Mouse (Mus musculus) kidney, postnatal 25 days (tissue): ENCODE results near the gene Cdh1.

Experiments used
- DNase-seq, 2 experiments: peaks; one replicate each; pipeline ENCODE4 v3.0.0; 2021; ENCODE audit warnings: mixed read lengths in 2 of 2

Cdh1 gene

DNA sequence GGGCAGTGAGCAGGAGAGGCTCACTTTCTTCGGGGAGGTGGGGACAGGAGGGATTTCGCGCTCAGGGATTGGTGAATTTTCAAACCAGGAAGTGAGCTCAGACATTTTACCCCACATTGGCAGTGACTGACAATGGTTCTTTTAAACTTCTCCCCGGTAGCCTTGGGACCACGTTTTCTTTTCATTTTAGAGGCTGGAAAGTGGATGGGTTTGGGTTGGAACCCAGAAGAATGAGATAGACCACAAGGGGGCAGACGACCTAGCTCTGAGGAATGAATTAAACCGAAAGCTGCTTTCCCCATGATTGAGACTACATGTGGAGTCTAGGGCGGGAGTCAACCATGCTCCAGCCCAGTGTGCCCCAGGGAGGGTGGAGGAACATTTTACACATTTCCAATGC lies 71.7 kb downstream of the Cdh1 start:
- peak; percentile 8 to 10 for DNase-seq

DNA sequence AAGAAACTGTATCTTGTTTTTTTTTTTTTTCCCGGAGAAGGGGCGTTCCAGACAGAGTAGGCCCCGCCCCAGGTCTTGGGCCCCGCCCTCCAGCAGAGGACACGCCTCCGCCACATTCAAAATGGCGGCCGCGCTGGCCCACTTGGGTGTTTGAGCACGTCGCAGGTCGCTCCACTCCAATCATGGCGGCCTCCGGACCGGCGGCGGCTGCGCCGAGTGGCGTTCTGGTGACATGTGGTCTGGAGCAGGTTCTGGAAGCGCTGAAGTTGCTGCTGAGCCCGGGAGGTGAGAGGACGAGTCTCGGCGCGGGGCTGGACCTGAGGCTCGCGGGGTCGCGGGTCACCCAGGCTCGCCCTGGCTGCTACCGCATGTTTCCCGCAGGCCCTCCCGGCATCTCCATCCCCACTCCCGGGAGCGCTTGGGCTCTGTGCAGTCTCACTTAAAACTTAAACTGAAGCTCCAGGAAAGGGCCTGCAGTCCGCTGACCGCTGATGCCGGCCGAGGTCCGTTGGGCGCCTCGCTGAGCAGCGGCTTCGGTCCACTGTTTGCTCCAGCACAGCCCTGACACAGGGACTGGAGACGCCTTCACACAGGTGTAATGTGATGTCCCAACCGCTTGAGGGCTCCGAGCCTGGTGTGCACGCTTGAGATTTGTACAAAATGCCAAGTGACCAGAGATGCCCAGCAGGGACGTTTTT lies 80.0 kb downstream of the Cdh1 start, which contains the start of gene Tango6:
Gene Tango6, plus strand, starts transcription at position 98 of the 698 bp plus-strand sequence.
- peak; percentile 92 to 95 for DNase-seq

DNA sequence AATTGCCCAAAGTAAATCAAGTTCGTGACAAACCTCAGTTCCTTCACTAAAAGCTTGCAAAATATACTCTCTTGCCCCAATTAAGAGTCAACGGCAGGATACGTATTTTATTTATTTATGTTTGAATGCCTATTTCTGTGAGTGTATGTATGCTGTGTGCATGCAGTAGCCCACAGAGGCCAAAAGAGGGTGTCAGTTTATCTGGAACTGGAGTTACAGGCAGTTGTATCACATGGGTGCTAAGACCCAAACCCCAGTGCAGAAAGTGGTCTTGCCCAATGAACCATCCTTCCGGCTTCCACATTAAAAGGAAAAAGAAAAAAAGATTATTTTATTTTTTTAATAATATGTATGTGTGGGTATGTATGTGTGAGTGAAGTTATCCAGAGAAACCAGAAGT lies 81.2 kb downstream of the Cdh1 start:
- DNase-seq: peak in 1 of 2 experiments; percentile 9

DNA sequence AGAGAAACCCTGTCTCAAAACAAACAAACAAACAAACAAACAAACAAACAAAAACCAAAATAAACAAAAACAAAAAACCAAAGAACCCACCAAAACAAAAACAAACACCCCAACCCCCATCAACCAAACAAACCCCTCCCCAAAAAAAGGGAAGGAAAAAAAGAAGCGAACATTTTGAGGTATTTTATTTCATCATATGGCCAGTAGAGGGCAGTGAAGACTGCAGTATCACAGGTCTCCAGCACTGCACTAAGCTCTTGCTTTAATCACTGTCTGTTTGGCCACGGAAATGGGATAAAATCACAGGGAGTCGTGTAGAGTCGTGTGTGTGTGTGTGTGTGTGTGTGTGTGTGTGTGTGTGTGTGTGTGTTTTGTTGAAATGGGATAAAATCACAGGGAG lies 84.3 kb downstream of the Cdh1 start:
- peak in 1 of 2 experiments; percentile 11 for DNase-seq

DNA sequence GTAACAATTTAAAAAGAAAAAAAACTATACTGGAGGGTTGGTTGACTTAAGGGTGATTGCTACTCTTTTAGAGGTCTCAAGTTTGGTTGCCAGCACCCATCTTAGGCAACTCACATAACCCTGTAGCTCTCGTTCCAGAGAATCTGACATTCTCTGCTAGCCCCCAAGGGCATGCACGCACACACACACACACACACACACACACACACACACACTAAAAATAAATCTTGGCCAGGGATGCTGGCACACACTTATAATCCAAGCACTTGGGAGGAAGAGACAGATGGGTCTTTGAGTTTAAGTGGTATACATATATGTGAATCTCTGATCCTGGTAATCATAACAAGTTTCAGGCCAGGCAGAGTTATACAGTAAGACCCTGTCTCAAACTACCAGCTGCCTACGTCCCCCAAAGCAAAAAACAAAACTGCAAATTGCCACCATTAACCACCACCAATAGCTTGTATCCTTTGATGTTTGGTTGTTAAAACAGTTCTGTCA lies 94.6 kb downstream of the Cdh1 start:
- DNase-seq: no peak

DNA sequence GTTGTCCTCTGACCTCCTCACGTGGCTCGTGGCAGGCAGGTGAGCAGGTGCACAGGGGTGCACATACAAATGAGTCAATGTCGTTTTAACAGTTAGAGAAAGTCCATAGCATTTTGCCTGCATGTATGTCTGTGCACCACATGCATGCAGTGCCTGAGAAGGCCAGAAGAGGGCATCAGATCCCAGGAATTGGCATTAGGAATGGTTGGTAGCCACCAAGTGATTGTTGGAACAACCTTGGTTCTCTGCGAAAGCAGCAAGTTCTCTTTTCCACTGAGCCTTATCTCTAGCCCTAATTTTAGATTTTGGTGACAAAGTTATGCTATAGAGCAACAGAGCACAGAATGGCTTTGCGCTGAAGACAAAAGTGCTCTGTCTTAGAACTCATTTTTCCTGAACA lies 96.4 kb downstream of the Cdh1 start:
- DNase-seq: peak; percentile 69 to 83

DNA sequence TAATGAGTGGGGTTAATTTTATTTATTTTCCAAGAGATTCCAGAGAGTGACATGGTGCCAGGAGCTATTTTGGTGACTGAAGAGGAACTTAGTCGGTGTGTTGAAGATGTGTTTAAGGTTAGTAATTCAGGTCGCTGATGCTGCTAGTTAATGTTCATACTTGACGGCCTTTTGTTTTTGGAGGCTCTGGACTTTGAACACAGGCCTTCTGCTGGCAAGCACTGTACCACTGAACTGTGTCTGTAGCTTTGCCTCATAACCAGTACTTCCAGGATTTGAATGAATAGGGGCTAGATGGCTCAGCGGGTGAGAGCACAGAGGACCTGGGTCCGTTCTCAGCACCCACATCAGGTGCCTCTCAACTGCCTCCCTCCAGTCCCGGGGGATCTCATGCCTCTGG lies 97.0 kb downstream of the Cdh1 start:
- DNase-seq: peak; percentile 59 to 65

DNA sequence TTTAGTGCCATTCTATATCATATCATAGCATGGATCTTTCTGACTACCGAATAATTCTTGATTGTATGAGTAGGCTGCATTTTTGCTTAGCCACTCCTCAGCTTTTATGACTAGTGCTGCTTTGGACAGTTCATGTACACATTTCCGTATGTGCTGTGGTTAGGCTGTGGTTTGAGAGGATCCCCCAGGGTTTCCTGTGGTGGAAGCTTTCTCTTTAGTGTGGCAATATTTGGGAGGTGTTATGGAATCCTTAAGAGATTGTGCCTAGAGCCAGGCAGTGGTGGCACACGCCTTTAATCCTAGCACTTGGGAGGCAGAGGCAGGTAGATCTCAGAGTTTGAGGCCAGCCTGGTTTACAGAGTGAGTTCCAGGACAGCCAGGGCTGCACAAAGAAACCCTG lies 98.2 kb downstream of the Cdh1 start:
- DNase-seq: no peak

DNA sequence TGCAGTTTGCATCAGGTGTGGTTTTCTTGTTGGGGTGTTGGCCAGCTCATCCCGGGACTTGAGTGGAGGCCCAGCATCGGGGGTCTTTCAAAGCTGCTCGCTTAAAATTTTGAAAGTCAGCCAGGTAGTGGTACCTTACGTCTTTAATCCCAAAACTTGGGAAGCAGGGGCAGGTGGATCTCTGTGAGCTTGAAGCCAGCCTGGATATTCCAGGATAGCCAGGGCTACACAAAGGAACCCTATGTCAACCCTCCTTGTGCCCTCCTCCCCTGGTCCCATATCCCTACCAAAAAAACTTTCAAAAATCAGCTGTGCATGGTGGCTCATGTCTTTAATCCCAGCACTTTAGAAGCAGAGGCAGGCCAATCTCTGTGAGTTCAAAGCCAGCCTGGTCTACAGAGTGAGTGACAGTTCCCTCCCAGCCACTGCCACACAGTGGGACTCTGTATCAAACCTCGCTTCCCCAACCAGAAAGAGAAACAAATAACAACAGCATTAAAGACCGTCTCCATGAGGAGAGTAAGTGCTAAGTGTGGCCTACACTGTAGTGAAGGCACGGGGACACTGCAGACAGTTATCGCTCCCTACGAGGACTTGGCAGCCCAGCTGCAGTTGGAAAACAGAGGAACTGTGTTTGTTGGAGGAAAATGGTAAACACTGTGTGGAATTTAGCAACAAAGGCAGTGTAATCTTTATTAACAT lies 101.2 kb downstream of the Cdh1 start:
- DNase-seq: no peak

DNA sequence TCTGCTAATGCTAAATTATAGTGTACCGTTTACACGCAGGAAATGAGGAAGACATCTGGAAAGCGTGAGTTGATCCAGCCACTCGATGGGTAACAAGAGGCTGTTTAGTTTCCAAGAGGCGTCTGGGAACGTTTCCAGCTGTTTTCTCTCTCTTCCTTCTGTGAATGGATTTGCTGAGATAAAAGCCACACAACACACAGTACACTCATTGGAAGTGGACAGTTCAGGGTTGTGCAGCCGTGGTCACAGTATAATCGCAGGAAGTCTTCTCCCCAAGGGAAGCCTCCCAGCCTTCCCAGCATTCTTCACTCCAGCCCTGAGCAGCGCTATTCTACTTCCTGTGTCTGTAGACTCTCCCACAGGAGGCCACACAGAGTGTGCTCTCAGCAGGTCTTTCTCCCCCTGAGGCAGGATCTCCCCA lies 101.8 kb downstream of the Cdh1 start:
- peak; percentile 66 to 78 for DNase-seq

DNA sequence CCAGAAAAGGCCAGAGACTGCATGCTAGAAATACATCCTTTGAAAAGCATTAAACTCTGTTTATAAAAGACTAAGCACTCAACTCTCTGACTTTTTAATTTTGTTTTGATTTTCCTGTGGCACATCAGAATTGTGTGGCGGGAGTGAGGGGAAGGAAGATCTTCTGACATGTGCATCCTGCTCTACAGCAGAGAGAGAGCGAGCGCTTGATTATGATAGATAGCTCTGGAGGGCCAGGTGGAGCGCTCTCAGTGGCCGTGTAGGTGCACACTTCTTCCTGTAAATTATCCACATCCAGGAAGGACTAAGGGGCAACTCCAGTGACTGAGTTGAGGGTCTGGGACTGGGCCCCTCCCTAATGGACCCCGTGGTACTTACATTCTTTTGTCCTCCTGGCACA lies 103.0 kb downstream of the Cdh1 start:
- DNase-seq: peak; percentile 29 to 55

DNA sequence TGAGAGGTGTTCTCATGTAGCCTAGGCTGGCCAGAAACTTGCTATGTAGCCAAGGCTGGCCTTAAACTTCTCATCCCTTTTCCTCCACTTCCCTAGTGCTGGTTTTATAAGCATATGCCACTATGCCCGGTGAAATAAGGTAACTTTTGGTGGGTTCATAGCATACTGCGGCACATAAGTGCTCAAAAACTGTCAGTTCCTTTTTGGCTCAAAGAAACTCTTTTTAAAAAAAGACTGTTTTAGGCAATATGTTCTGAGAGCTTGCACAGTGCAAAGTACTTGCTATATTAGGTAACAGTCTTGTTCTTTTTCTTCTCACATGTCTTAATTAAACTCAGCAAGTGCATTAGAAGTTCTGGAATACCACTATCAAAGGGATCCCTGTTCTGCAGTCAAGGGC lies 106.9 kb downstream of the Cdh1 start:
- no peak for DNase-seq

DNA sequence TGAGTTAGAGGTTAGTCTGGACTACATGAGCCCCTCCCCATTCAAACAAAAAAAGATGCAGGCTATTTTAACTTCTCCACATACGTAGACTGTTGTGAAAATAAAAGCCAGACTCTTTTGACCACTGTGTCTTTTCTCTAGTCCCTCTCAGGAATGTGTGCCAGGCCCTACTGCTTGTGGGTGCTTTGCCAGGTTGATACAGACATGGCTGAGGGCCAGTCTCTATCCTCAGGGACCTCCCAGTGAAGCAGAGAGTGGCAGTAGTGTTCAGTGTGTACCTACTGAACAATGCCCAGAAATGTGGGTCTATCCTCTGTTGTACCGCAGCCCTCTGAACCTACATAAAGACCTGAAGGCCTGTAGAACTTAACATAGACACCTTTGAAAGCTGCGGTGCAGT lies 109.3 kb downstream of the Cdh1 start:
- DNase-seq: no peak

DNA sequence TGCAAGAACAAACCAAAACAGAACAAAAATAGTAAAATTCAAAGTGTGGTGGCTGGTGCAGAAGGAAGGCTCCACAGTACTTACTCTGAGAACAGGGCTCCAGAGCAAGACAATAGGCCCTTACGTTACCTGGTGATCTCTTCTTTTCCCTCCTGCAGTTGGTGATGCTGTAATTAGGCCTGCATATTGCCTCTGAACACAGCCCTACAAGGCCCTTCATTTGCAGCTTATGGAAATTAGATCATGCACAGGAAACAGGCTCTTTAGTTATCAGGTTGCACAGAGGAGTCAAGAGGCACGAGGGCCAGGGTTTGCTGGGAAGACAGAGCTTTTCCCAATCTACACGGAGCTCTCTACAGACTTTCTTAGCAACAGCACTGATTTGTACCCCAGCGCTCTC lies 111.1 kb downstream of the Cdh1 start:
- no peak for DNase-seq

DNA sequence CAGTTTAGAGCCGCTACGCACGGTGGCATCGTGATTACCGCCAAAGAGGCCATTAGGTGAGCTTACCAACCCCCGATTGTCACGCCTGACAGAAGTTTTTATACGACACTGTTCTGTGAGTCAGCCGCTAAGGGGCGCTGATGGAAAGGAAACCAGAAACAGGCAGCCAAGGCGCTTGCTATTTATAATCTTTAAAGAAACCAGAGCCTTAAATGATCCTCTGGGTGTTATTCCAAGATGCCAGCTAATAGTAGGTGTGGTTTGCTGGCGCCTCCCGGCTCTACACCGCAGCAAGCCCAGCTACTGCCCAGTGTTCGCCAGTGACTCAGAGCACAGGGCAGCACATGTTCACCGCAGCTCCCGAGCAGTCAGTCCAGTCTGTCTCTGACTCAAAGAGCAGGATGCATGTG lies 114.9 kb downstream of the Cdh1 start:
- DNase-seq: peak; percentile 82 to 87
